Mouse (Mus musculus) cortical plate, adult 2 months (tissue): ENCODE measurements around the gene Klhl2.

Experiments used
- CTCF ChIP-seq: fragments of 200-500 bp; IDR thresholded peaks from 2 replicates; pipeline ENCODE4 v1.5.1; 2011; ENCODE audit warnings: mild to moderate bottlenecking, control low read depth, low read length; ENCODE audit not compliant: insufficient read depth; ENCODE audit errors: extremely low read depth
- POLR2A ChIP-seq: fragments of 200-500 bp; IDR thresholded peaks from 2 replicates; pipeline ENCODE4 v1.6.1; 2011; ENCODE audit warnings: mild to moderate bottlenecking, low read length, control low read depth; ENCODE audit not compliant: insufficient read depth; ENCODE audit errors: extremely low read depth

DNA sequence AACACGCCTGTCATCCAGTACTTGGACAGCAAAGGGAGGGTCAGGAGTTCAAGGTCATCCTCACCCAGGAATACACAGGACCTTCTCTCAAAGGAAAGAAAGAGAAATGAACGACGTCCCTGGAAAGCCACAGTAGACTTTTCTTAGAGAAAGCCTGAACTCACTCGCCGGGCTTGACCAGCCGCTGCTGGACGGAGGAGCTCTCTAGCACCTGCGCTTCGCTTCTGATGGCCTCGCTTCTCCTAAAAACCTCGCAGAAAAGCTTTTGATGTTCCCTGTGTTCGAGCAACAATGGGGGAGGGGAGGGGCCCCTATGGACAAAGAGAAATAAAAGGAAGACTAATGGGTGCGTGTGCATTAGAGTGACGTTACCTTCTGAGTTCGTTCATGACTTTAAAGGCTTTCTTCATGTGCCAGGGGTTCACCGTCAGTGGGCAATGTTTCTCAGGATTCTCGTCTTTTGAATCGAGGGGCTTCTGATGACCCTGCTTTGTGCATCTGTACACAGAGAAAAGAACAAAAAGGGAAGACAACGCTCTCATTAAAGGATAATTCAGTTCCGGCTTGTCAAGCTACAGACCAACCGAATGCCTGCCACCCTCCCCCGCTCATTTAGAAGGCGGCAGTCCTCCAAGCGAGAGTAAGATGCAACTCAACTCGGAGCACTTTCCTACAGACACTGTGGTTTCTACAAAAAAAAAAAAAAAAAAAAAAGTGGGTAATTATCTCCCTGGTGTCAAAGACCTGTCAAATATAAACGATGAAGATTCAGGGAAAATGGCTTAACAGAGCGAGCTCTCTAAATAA lies 15.5 kb downstream of the Klhl2 start:
- no peak for TF ChIP-seq CTCF
- TF ChIP-seq POLR2A, result no peak
